Mouse (Mus musculus) forebrain, embryonic 13.5 days (tissue): ENCODE measurements around the gene Plch1. TPM values are rescaled to one million over a fixed set of nuclear protein-coding genes. Genes with fewer than 3 reads are reported as not detected.
A peak's percentile ranks its signal among the peaks of the same experiment; 100 is the strongest.

Experiments used
- ATAC-seq: fragments of 200-750 bp; cut with Nextera tagmentation; 2 replicates; pipeline ENCODE4 v1.8.0; 2017
- H3K27ac ChIP-seq: fragments of 300-500 bp; sonication (generic); 2 replicates; pipeline ENCODE4 v1.5.1; 2015; ENCODE audit warnings: inconsistent platforms, mild to moderate bottlenecking, moderate library complexity
- H3K27me3 ChIP-seq: fragments of 300-500 bp; sonication (generic); 2 replicates; pipeline ENCODE4 v1.6.1; 2015; ENCODE audit warnings: mild to moderate bottlenecking, inconsistent platforms
- H3K36me3 ChIP-seq: fragments of 300-500 bp; sonication (generic); 2 replicates; pipeline ENCODE4 v1.6.1; 2015; ENCODE audit warnings: mild to moderate bottlenecking, inconsistent platforms; ENCODE audit not compliant: poor library complexity, severe bottlenecking
- H3K4me1 ChIP-seq: fragments of 300-500 bp; sonication (generic); 2 replicates; pipeline ENCODE4 v1.6.1; 2015; ENCODE audit warnings: inconsistent platforms
- H3K4me2 ChIP-seq: fragments of 300-500 bp; sonication (generic); 2 replicates; pipeline ENCODE4 v1.6.1; 2015; ENCODE audit warnings: inconsistent platforms, mild to moderate bottlenecking, moderate library complexity
- H3K4me3 ChIP-seq: fragments of 300-500 bp; sonication (generic); 2 replicates; pipeline ENCODE4 v1.5.1; 2015; ENCODE audit warnings: mild to moderate bottlenecking, inconsistent platforms
- H3K9ac ChIP-seq: fragments of 300-500 bp; sonication (generic); 2 replicates; pipeline ENCODE4 v1.6.1; 2015; ENCODE audit warnings: mild to moderate bottlenecking, inconsistent platforms
- H3K9me3 ChIP-seq: fragments of 300-500 bp; sonication (generic); replicated peaks from 2 replicates; pipeline ENCODE4 v1.6.1; 2016; ENCODE audit warnings: inconsistent platforms
- WGBS: fragments of 180-500 bp; shearing (Covaris S2); methylation state at CpG from one replicate; pipeline ENCODE4 v1.1.7; 2015; 5-methylcytosine and 5-hydroxymethylcytosine counted together
- polyA plus RNA-seq: library from polyadenylated mRNA; unstranded; fragments of >200 nt; fragmentation: Nextera tagmentation; extraction: Ambion mirVana; gene quantifications from 2 replicates; pipeline ENCODE4 v1.2.1, GENCODE M21; 2015

The Plch1 gene
- polyA plus RNA-seq, 1 experiment from 2014 or later: 9.8 TPM

- no peak for ATAC-seq
- WGBS: 93% methylated on average over 2 of the region's 2 CpGs
- no peak overlapping the region for H3K27ac ChIP-seq
- H3K4me3 ChIP-seq: no peak overlapping the region
- no peaks in the 10 kb centered on the region for H3K9me3 ChIP-seq
- H3K36me3 ChIP-seq: no peaks in the 10 kb centered on the region
- no peaks in the 10 kb centered on the region for H3K27me3 ChIP-seq
- H3K4me1 ChIP-seq: no peaks in the 10 kb centered on the region
- no peak overlapping the region for H3K4me2 ChIP-seq
- H3K9ac ChIP-seq: no peak overlapping the region
These were observed 93.8 kb downstream of the Plch1 start for GRCm38 (mm10) chr3:63805496-63805895.

DNA sequence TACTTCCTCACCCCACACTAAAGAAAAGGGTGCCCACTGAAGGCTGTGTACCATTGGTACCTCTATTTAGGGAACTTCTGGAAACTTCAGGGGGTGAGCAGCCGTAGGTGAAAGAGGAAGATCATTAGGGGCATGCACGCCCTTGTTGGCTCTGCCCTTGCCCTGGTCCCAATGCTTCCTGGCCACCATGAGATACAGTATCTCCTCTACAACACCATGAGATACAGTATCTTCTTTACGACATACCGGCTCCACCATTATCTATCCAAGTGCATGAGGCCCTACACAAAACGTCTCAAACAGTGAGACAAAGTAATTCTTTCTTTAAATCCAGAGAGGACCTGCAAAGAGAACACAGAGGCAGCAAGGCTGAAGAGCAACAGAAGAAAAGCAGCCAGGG is 98.6 kb downstream of the Plch1 start:
- Histone ChIP-seq H3K4me3 (no peak overlapping the region), H3K9ac (no peak overlapping the region), H3K27ac (no peak overlapping the region), H3K4me2 (no peak overlapping the region), H3K9me3 (no peaks in the 10 kb centered on the region), H3K36me3 (no peaks in the 10 kb centered on the region), H3K27me3 (no peaks in the 10 kb centered on the region), H3K4me1 (no peaks in the 10 kb centered on the region)
- ATAC-seq: no peak
- 92% methylated on average over 5 of the region's 5 CpGs for WGBS

- ATAC-seq: no peak
- H3K4me3 ChIP-seq: no peak overlapping the region
- 62% methylated on average over 5 of the region's 5 CpGs for WGBS
- no peaks in the 10 kb centered on the region for H3K27me3 ChIP-seq
- no peaks in the 10 kb centered on the region for H3K9me3 ChIP-seq
- H3K4me2 ChIP-seq: no peak overlapping the region
- H3K9ac ChIP-seq: no peak overlapping the region
- no peaks in the 10 kb centered on the region for H3K36me3 ChIP-seq
- no peak overlapping the region for H3K27ac ChIP-seq
- H3K4me1 ChIP-seq: peaks cover 2% of the 10 kb centered on the region; the same call in 1 of the 2 replicates
These were observed 112.4 kb downstream of the Plch1 start for GRCm38 (mm10) chr3:63786805-63787365.

DNA sequence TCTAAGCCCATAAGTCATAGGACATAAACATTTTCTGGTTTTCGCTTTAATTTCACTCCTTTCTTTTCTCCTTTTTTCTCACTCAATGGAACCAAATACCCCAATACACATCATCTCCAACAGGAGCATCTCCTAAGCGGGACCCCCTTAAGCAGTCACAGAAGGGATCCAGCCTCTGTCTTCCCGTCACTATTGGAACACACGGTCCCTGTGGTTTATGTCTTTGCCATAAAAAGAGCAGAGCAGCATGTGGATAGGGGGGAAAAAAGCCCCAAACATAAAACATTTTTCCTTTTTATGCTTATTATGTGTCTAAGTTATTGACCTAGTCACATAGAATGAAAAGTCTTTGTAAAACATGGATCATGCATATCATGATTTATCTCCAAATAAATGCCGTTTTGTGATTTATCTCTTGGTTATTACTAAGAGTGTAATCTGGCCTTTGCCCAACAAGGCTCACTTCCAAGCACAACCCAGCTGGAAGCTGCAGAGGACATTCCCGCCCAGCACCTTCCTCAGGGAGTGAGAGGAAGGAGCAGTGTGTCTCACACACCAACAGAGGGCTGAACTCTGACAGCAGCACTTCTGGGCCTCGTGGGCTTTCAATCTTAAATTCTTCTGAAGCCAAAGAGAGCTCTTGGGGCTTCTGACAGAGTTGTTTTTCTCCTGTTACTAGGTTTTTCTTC is 126.5 kb downstream of the Plch1 start:
- Histone ChIP-seq H3K4me2 (no peak overlapping the region), H3K4me1 (no peaks in the 10 kb centered on the region), H3K27ac (no peak overlapping the region), H3K36me3 (no peaks in the 10 kb centered on the region), H3K27me3 (no peaks in the 10 kb centered on the region), H3K4me3 (no peak overlapping the region), H3K9ac (no peak overlapping the region), H3K9me3 (no peaks in the 10 kb centered on the region)
- WGBS: 83% methylated on average over 7 of the region's 7 CpGs
- no peak for ATAC-seq

DNA sequence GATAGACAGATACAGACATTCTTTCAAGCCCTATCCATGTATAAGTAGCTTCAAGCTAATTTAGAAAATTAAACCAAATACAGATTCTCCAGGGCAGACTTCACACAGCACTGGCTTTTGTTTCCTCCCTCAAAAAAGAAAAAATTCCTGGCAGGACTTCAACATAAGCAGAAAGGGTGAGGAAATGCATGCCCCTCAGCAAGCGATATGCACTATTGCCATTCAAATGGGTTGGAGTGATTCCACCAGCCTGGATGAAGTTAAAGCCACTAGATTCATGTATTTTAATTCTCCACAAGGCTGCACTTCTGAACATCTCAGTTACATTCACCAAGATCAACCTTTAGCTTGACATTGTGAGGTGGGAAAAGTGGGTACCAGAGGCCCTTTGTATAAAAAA is 138.5 kb downstream of the Plch1 start:
- no peak for ATAC-seq
- H3K27ac ChIP-seq: no peak overlapping the region
- H3K36me3 ChIP-seq: 0 out of 2 replicates have a peak, but pooled peaks cover 3% of the 10 kb centered on the region
- H3K4me1 ChIP-seq: peaks cover 7% of the 10 kb centered on the region; the same call in 1 of the 2 replicates
- H3K9me3 ChIP-seq: no peaks in the 10 kb centered on the region
- 50% methylated on average over 1 of the region's 1 CpGs for WGBS
- no peak overlapping the region for H3K4me2 ChIP-seq
- no peak overlapping the region for H3K4me3 ChIP-seq
- H3K27me3 ChIP-seq: no peaks in the 10 kb centered on the region
- H3K9ac ChIP-seq: no peak overlapping the region

GRCm38 (mm10) chr3:63740073-63740472 is 159.2 kb downstream of the Plch1 start:
- peak; percentile 61 for ATAC-seq
- WGBS: 29% methylated on average over 2 of the region's 2 CpGs
- Histone ChIP-seq H3K4me2 (no peak overlapping the region), H3K27ac (peak overlapping the region; percentile 31), H3K27me3 (no peaks in the 10 kb centered on the region), H3K9ac (no peak overlapping the region), H3K36me3 (peaks cover 4% of the 10 kb centered on the region; the same call in 1 of the 2 replicates), H3K4me1 (peaks cover 13% of the 10 kb centered on the region), H3K9me3 (no peaks in the 10 kb centered on the region), H3K4me3 (no peak overlapping the region)

GRCm38 (mm10) chr3:63728325-63728724 is 170.9 kb downstream of the Plch1 start:
- H3K4me3 ChIP-seq: no peak overlapping the region
- H3K27me3 ChIP-seq: no peaks in the 10 kb centered on the region
- 73% methylated on average over 1 of the region's 1 CpGs for WGBS
- no peaks in the 10 kb centered on the region for H3K9me3 ChIP-seq
- no peak overlapping the region for H3K9ac ChIP-seq
- no peak overlapping the region for H3K27ac ChIP-seq
- no peaks in the 10 kb centered on the region for H3K36me3 ChIP-seq
- no peak overlapping the region for H3K4me2 ChIP-seq
- H3K4me1 ChIP-seq: peaks cover 8% of the 10 kb centered on the region; the same call in 1 of the 2 replicates
- ATAC-seq: no peak

GRCm38 (mm10) chr3:63726667-63727342 is 172.5 kb downstream of the Plch1 start:
- Histone ChIP-seq H3K9me3 (no peaks in the 10 kb centered on the region), H3K4me2 (no peak overlapping the region), H3K4me1 (peaks cover 12% of the 10 kb centered on the region; the same call in 1 of the 2 replicates), H3K9ac (no peak overlapping the region), H3K36me3 (no peaks in the 10 kb centered on the region), H3K27ac (no peak overlapping the region), H3K4me3 (no peak overlapping the region), H3K27me3 (no peaks in the 10 kb centered on the region)
- 59% methylated on average over 4 of the region's 4 CpGs for WGBS
- ATAC-seq: peak; percentile 42; the same call in 1 of the 2 replicates

DNA sequence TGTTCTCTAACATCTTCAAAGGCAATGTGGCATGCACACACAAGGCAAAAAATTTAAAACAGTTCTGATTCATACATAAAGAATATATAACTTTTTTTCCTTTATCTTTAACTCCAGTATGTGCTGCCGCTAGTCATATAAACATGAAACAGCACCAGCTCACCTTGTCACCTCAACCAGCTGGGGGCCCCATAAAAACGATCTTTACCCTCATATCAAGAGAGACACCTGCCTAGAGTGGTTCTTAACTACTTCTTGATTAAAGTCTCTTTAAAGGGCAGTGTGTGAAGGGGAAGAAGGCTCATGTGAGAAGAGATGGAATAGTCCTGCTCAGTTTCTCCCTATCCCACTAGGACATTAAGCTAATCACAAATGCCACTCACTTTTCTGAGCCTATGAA is 205.6 kb downstream of the Plch1 start:
- no peaks in the 10 kb centered on the region for H3K4me1 ChIP-seq
- H3K27me3 ChIP-seq: no peaks in the 10 kb centered on the region
- 80% methylated on average over 2 of the region's 2 CpGs for WGBS
- no peak overlapping the region for H3K4me2 ChIP-seq
- no peak overlapping the region for H3K27ac ChIP-seq
- no peaks in the 10 kb centered on the region for H3K9me3 ChIP-seq
- peaks cover 14% of the 10 kb centered on the region for H3K36me3 ChIP-seq
- H3K9ac ChIP-seq: no peak overlapping the region
- H3K4me3 ChIP-seq: no peak overlapping the region
- no peak for ATAC-seq

GRCm38 (mm10) chr3:63692727-63693126 is 206.5 kb downstream of the Plch1 start:
- Histone ChIP-seq H3K4me3 (no peak overlapping the region), H3K36me3 (peaks cover 5% of the 10 kb centered on the region), H3K4me2 (no peak overlapping the region), H3K4me1 (no peaks in the 10 kb centered on the region), H3K9ac (no peak overlapping the region), H3K27ac (no peak overlapping the region), H3K9me3 (no peaks in the 10 kb centered on the region), H3K27me3 (no peaks in the 10 kb centered on the region)
- WGBS: 85% methylated on average over 4 of the region's 4 CpGs
- no peak for ATAC-seq

DNA sequence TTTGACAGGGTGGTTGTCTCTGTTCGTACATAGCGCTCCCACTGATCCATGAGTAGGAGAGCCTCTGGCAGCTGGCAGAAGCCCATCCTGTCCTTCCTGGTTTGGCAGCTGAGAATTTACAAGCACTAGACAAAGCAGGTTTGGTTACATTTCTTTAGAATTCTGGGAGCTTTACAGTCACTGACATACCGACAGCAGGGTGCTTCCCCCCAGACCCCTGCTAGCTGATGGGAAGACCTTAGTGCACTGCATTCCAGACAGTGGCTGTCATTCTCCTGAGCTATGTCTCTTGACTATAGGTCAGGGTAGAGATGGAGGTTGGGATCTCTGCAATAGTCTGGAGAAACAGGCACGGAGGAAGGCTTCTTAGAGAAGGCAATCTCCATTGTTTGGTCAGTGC is 230.5 kb downstream of the Plch1 start:
- Histone ChIP-seq H3K27ac (no peak overlapping the region), H3K36me3 (no peaks in the 10 kb centered on the region), H3K9ac (no peak overlapping the region), H3K27me3 (no peaks in the 10 kb centered on the region), H3K4me3 (no peak overlapping the region), H3K4me1 (peaks cover 4% of the 10 kb centered on the region; the same call in 1 of the 2 replicates), H3K4me2 (no peak overlapping the region), H3K9me3 (no peaks in the 10 kb centered on the region)
- WGBS: 68% methylated on average over 4 of the region's 4 CpGs
- no peak for ATAC-seq

- Histone ChIP-seq H3K4me2 (no peak overlapping the region), H3K9me3 (no peaks in the 10 kb centered on the region), H3K27ac (no peak overlapping the region), H3K36me3 (no peaks in the 10 kb centered on the region), H3K27me3 (no peaks in the 10 kb centered on the region), H3K4me1 (peaks cover 4% of the 10 kb centered on the region; the same call in 1 of the 2 replicates), H3K9ac (no peak overlapping the region), H3K4me3 (no peak overlapping the region)
- WGBS: 83% methylated on average over 3 of the region's 3 CpGs
- ATAC-seq: no peak
These were observed 234.0 kb downstream of the Plch1 start for GRCm38 (mm10) chr3:63665307-63665706.
